Mouse (Mus musculus) brain, embryonic 14.5 days (tissue): ENCODE data around the gene BC004004.

Experiments
- CTCF ChIP-seq: fragments of 200-500 bp; IDR thresholded peaks from 2 replicates; pipeline ENCODE4 v1.5.1; 2012; ENCODE audit warnings: inconsistent platforms, mild to moderate bottlenecking, moderate library complexity, borderline replicate concordance; ENCODE audit not compliant: insufficient read depth, insufficient read length; ENCODE audit errors: extremely low read depth
- POLR2A ChIP-seq: fragments of 200-500 bp; IDR thresholded peaks from 2 replicates; pipeline ENCODE4 v1.6.1; 2012; ENCODE audit warnings: mild to moderate bottlenecking, inconsistent platforms, borderline replicate concordance; ENCODE audit not compliant: poor library complexity, insufficient read depth, insufficient read length, severe bottlenecking; ENCODE audit errors: extremely low read depth

- TF ChIP-seq POLR2A (peak; percentile 94), CTCF (peak; percentile 66)
Observed at GRCm38 (mm10) chr17:29268682-29269348, at the start of gene BC004004.
